Mouse (Mus musculus): ENCODE data around the gene Apba1. TPM values are rescaled to one million over a fixed set of nuclear protein-coding genes. Genes with fewer than 3 reads are reported as not detected.

The Apba1 gene
- total RNA-seq (2021): 100 to 1,000 TPM; 120 to 121 TPM
- long read RNA-seq, full-length matches to known transcripts: 6 of 51 reads
- long read RNA-seq, partial matches to known transcripts: 34 of 51 reads
- long read RNA-seq, other reads (novel, unspliced or antisense): 11 of 51 reads

GRCm38 (mm10) chr19:23758554-23759321, at the start of gene Apba1:
TSS of gene Apba1 (plus strand) at chr19:23758887.
- peak in 1 of 2 experiments; percentile 81 for DNase-seq (ENCODE audit: low spot score in 2 of 2)

- no peak for DNase-seq (ENCODE audit: low spot score in 2 of 2)
These were observed 12.2 kb upstream of the Apba1 start for GRCm38 (mm10) chr19:23746506-23746905.

- DNase-seq (ENCODE audit: low spot score in 2 of 2): no peak
These were observed 1.7 kb upstream of the Apba1 start for GRCm38 (mm10) chr19:23757011-23757410.

GRCm38 (mm10) chr19:23757961-23758553, 630 bp upstream of the Apba1 start:
- DNase-seq (ENCODE audit: low spot score in 2 of 2): peak; percentile 90 to 97

GRCm38 (mm10) chr19:23759322-23759945, 747 bp downstream of the Apba1 start:
- peak in 1 of 2 experiments; percentile 10 for DNase-seq (ENCODE audit: low spot score in 2 of 2)

- DNase-seq (ENCODE audit: low spot score in 2 of 2): no peak
These were observed 4.7 kb downstream of the Apba1 start for GRCm38 (mm10) chr19:23763371-23763770.

GRCm38 (mm10) chr19:23764051-23764450, 5.4 kb downstream of the Apba1 start:
- DNase-seq (ENCODE audit: low spot score in 2 of 2): no peak

- DNase-seq (ENCODE audit: low spot score in 2 of 2): no peak
These were observed 10.2 kb downstream of the Apba1 start for GRCm38 (mm10) chr19:23768864-23769263.

- DNase-seq (ENCODE audit: low spot score in 2 of 2): no peak
These were observed 12.1 kb downstream of the Apba1 start for GRCm38 (mm10) chr19:23770494-23771423.

- DNase-seq (ENCODE audit: low spot score in 2 of 2): no peak
These were observed 13.3 kb downstream of the Apba1 start for GRCm38 (mm10) chr19:23771971-23772370.

GRCm38 (mm10) chr19:23775356-23775755, 16.7 kb downstream of the Apba1 start:
- DNase-seq (ENCODE audit: low spot score in 2 of 2): no peak

GRCm38 (mm10) chr19:23779130-23779529, 20.4 kb downstream of the Apba1 start:
- DNase-seq (ENCODE audit: low spot score in 2 of 2): no peak

- DNase-seq (ENCODE audit: low spot score in 2 of 2): no peak
These were observed 21.4 kb downstream of the Apba1 start for GRCm38 (mm10) chr19:23780105-23780504.

- DNase-seq (ENCODE audit: low spot score in 2 of 2): no peak
These were observed 23.3 kb downstream of the Apba1 start for GRCm38 (mm10) chr19:23781968-23782367.

- no peak for DNase-seq (ENCODE audit: low spot score in 2 of 2)
These were observed 29.9 kb downstream of the Apba1 start for GRCm38 (mm10) chr19:23788420-23789132.

- no peak for DNase-seq (ENCODE audit: low spot score in 2 of 2)
These were observed 33.0 kb downstream of the Apba1 start for GRCm38 (mm10) chr19:23791704-23792103.

- DNase-seq (ENCODE audit: low spot score in 2 of 2): no peak
These were observed 33.9 kb downstream of the Apba1 start for GRCm38 (mm10) chr19:23792559-23792958.

GRCm38 (mm10) chr19:23794491-23794890, 35.8 kb downstream of the Apba1 start:
- DNase-seq (ENCODE audit: low spot score in 2 of 2): peak in 1 of 2 experiments; percentile 10

GRCm38 (mm10) chr19:23795156-23795555, 36.5 kb downstream of the Apba1 start:
- peak; percentile 59 to 78 for DNase-seq (ENCODE audit: low spot score in 2 of 2)

- no peak for DNase-seq (ENCODE audit: low spot score in 2 of 2)
These were observed 42.5 kb downstream of the Apba1 start for GRCm38 (mm10) chr19:23801174-23801573.

All from layer of hippocampus, adult 18-20 months (tissue).